13 mouse cellular contexts compared by ENCODE assay signal in genomic region chr12:12590753-12591291, GRCm38 (mm10).
A peak's percentile ranks its signal among the peaks of the same experiment; 100 is the strongest.
DNase-seq lines count a peak whose midpoint lies in the region; ATAC-seq and TF ChIP-seq lines count a peak whose summit lies in the region.
"Had no signal": no experiment of that assay in that cellular context is flagged by ENCODE, and none has a peak within 500 bp of the region (broad histone marks: within the 10 kb centered on the region; RNA-seq: fewer than 3 reads in every experiment).

No protein-coding gene starts in this region.

- no peak overlapping the region for H3K4me2 ChIP-seq in hindbrain, embryonic 12.5 days (replicated peaks)
- no peak overlapping the region for H3K4me2 ChIP-seq in midbrain, embryonic 11.5 days
- H3K4me2 ChIP-seq: liver, embryonic 12.5 days; stomach, embryonic 15.5 days had no signal

- no peaks in the 10 kb centered on the region for H3K9me3 ChIP-seq in hindbrain, embryonic 12.5 days (replicated peaks)
- no peaks in the 10 kb centered on the region for H3K9me3 ChIP-seq in midbrain, embryonic 11.5 days (ENCODE audit: control insufficient read depth, low read length)
- H3K9me3 ChIP-seq: liver, embryonic 12.5 days; stomach, embryonic 15.5 days had no signal

- H3K27ac ChIP-seq in hindbrain, embryonic 12.5 days, result peak overlapping the region; percentile 71
- H3K27ac ChIP-seq in midbrain, embryonic 11.5 days (ENCODE audit: low read depth, low read length), result no peak overlapping the region
- H3K27ac ChIP-seq: liver, embryonic 12.5 days; stomach, embryonic 15.5 days had no signal

- peak; percentile 5 to 19 for DNase-seq in right cerebral cortex, adult 2 months (ENCODE audit: low spot score in 2 of 2)
- no peak for DNase-seq in right cerebral cortex, postnatal 14 days
- peak; percentile 84 for DNase-seq in midbrain, embryonic 11.5 days (ENCODE audit: low spot score, missing footprints)
- no peak for DNase-seq in heart, adult 8-10 months (ENCODE audit: low spot score)
- DNase-seq in lung, adult 2 months, result no peak
- DNase-seq in cerebellum, postnatal 36 days, result no peak
- no peak for DNase-seq in adrenal gland, postnatal 10 days
- DNase-seq: adrenal gland, adult 8-10 months; kidney, adult 8-10 months had no signal

- no peak for TF ChIP-seq CTCF in lung, adult 2 months (IDR thresholded peaks at IDR 0.05; ENCODE audit: insufficient read depth, low read length)

- 54% methylated on average over 8 of the region's 8 CpGs for WGBS in hindbrain, embryonic 12.5 days
- WGBS in midbrain, embryonic 11.5 days, result 61% methylated on average over 8 of the region's 8 CpGs
- 76% methylated on average over 8 of the region's 8 CpGs for WGBS in lung, adult 2 months

- peak; percentile 93 for ATAC-seq in hindbrain, embryonic 12.5 days (ENCODE audit: low FRiP score)
- ATAC-seq in midbrain, embryonic 11.5 days (ENCODE audit: low FRiP score), result peak; percentile 86
- ATAC-seq: liver, embryonic 12.5 days had no signal

- no peaks in the 10 kb centered on the region for H3K27me3 ChIP-seq in hindbrain, embryonic 12.5 days
- H3K27me3 ChIP-seq in midbrain, embryonic 11.5 days (ENCODE audit: control insufficient read depth, insufficient read depth, low read length), result no peaks in the 10 kb centered on the region
- H3K27me3 ChIP-seq: liver, embryonic 12.5 days; stomach, embryonic 15.5 days had no signal

- peaks cover 15% of the 10 kb centered on the region for H3K4me1 ChIP-seq in hindbrain, embryonic 12.5 days
- H3K4me1 ChIP-seq in midbrain, embryonic 11.5 days (ENCODE audit: control insufficient read depth, insufficient read depth, low read length), result peaks cover 6% of the 10 kb centered on the region
- H3K4me1 ChIP-seq in lung, adult 2 months (ENCODE audit: control insufficient read depth, insufficient read depth, low read length), result no peaks in the 10 kb centered on the region
- H3K4me1 ChIP-seq: liver, embryonic 12.5 days; stomach, embryonic 15.5 days had no signal

- H3K4me3 ChIP-seq in hindbrain, embryonic 12.5 days, result no peak overlapping the region
- H3K4me3 ChIP-seq in midbrain, embryonic 11.5 days (ENCODE audit: low read depth, low read length), result no peak overlapping the region
- H3K4me3 ChIP-seq in lung, adult 2 months (replicated peaks; ENCODE audit: extremely low read depth, low read depth, low read length), result no peak overlapping the region
- H3K4me3 ChIP-seq: liver, embryonic 12.5 days; myocyte; stomach, embryonic 15.5 days had no signal

- no peak overlapping the region for H3K9ac ChIP-seq in hindbrain, embryonic 12.5 days
- no peak overlapping the region; the same call in 1 of the 2 replicates for H3K9ac ChIP-seq in midbrain, embryonic 11.5 days (ENCODE audit: low read length)
- H3K9ac ChIP-seq: liver, embryonic 12.5 days; stomach, embryonic 15.5 days had no signal

- TF ChIP-seq POLR2A in lung, adult 2 months (IDR thresholded peaks at IDR 0.05; ENCODE audit: borderline replicate concordance, extremely low read depth, low read depth, low read length), result no peak

- no peaks in the 10 kb centered on the region for H3K36me3 ChIP-seq in hindbrain, embryonic 12.5 days
- H3K36me3 ChIP-seq in midbrain, embryonic 11.5 days (ENCODE audit: control insufficient read depth, insufficient read depth, low read length), result no peaks in the 10 kb centered on the region
- H3K36me3 ChIP-seq: liver, embryonic 12.5 days; stomach, embryonic 15.5 days had no signal

Comparison
In these comparisons a context has a peak if more than half of its experiments do, and no peak if none do; other contexts are left out.
1. DNase-seq: peak in right cerebral cortex, adult 2 months (2 of 2) and midbrain, embryonic 11.5 days (single experiment); none in right cerebral cortex, postnatal 14 days (single experiment), heart, adult 8-10 months (single experiment), lung, adult 2 months (single experiment), cerebellum, postnatal 36 days (0 of 2) and adrenal gland, postnatal 10 days (single experiment).